Mouse (Mus musculus): ENCODE results near the gene Zap70.

The Zap70 gene

GRCm38 (mm10) chr1:36830913-36831866 is 69.6 kb downstream of the Zap70 start:
- DNase-seq (ENCODE audit: low read depth, low spot score) = peak; percentile 18
